Mouse (Mus musculus) testis, adult 10 weeks (tissue): ENCODE results near the gene Ssxb8. TPM values are rescaled to one million over a fixed set of nuclear protein-coding genes. Genes with fewer than 3 reads are reported as not detected.

Experiments
- polyA plus RNA-seq: library from polyadenylated mRNA; stranded (reverse); fragments of 350-450 nt; fragmentation: Illumina TruSeq; extraction: RNeasy Lipid Tissue Mini Kit (QIAGEN cat#74804); gene quantifications from one replicate; pipeline ENCODE4 v1.2.3, GENCODE M21; 2014; ENCODE audit warnings: low read depth, low replicate concordance

Gene Ssxb8
- polyA plus RNA-seq: 7.4 TPM

GRCm38 (mm10) chrX:8690744-8691143 is at the start of gene Ssxb8:
TSS of gene Ssxb8 (minus strand) at chrX:8690844.

Other genes starting within 250 kb of the Ssxb8 start
- 20.5 TPM for gene Ssxb2, start 229.1 kb downstream of the Ssxb8 start, polyA plus RNA-seq
- gene Gm14459, start 165.9 kb downstream of the Ssxb8 start, polyA plus RNA-seq: 3.1 TPM
- gene Ssxb6, start 142.6 kb downstream of the Ssxb8 start, polyA plus RNA-seq: 12.6 TPM
- gene Ssxb3, start 99.0 kb downstream of the Ssxb8 start, polyA plus RNA-seq: 8.5 TPM
- gene Ssx9, start 57.6 kb upstream of the Ssxb8 start, polyA plus RNA-seq: 4.6 TPM
- 8.0 TPM for gene Ssxb5, start 112.8 kb upstream of the Ssxb8 start, polyA plus RNA-seq
- not detected for gene Gm6592, start 153.2 kb upstream of the Ssxb8 start, polyA plus RNA-seq
- gene Gm5751, start 183.4 kb upstream of the Ssxb8 start, polyA plus RNA-seq: 1.6 TPM
- 3.7 TPM for gene B630019K06Rik, start 201.5 kb upstream of the Ssxb8 start, polyA plus RNA-seq